Mouse (Mus musculus) limb, embryonic 15.5 days (tissue): ENCODE measurements around the gene Pcdh19. TPM values are rescaled to one million over a fixed set of nuclear protein-coding genes. Genes with fewer than 3 reads are reported as not detected.

Source experiments
- ATAC-seq: fragments of 200-750 bp; cut with Nextera tagmentation; 2 replicates; pipeline ENCODE4 v1.8.0; 2017; ENCODE audit warnings: low read depth, moderate TSS enrichment; ENCODE audit not compliant: insufficient number of reproducible peaks, low FRiP score, low TSS enrichment
- H3K27ac ChIP-seq: fragments of 300-500 bp; sonication (generic); 2 replicates; pipeline ENCODE4 v1.5.1; 2015; ENCODE audit warnings: moderate library complexity, mild to moderate bottlenecking, inconsistent platforms
- H3K27me3 ChIP-seq: fragments of 300-500 bp; sonication (generic); 2 replicates; pipeline ENCODE4 v1.6.1; 2015; ENCODE audit warnings: inconsistent platforms
- H3K36me3 ChIP-seq: fragments of 300-500 bp; sonication (generic); 2 replicates; pipeline ENCODE4 v1.6.1; 2015; ENCODE audit warnings: inconsistent platforms
- H3K4me1 ChIP-seq: fragments of 300-500 bp; sonication (generic); 2 replicates; pipeline ENCODE4 v1.6.1; 2015; ENCODE audit warnings: inconsistent platforms
- H3K4me2 ChIP-seq: fragments of 300-500 bp; sonication (generic); 2 replicates; pipeline ENCODE4 v1.6.1; 2015; ENCODE audit warnings: mild to moderate bottlenecking, inconsistent platforms
- H3K4me3 ChIP-seq: fragments of 300-500 bp; sonication (generic); 2 replicates; pipeline ENCODE4 v1.5.1; 2015; ENCODE audit warnings: mild to moderate bottlenecking, inconsistent platforms
- H3K9ac ChIP-seq: fragments of 300-500 bp; sonication (generic); 2 replicates; pipeline ENCODE4 v1.6.1; 2015; ENCODE audit warnings: inconsistent platforms
- H3K9me3 ChIP-seq: fragments of 300-500 bp; sonication (generic); 2 replicates; pipeline ENCODE4 v1.6.1; 2016; ENCODE audit warnings: inconsistent platforms
- whole genome bisulfite sequencing: fragments of 180-500 bp; shearing (Covaris S2); methylation state at CpG from one replicate; pipeline ENCODE4 v1.1.7; 2015; 5-methylcytosine and 5-hydroxymethylcytosine counted together
- polyA plus RNA-seq: library from polyadenylated mRNA; unstranded; fragments of >200 nt; fragmentation: Nextera tagmentation; extraction: Ambion mirVana; gene quantifications from 2 replicates; pipeline ENCODE4 v1.2.1, GENCODE M21; 2015

The Pcdh19 gene
- polyA plus RNA-seq, 1 experiment from 2014 or later: 4.8 TPM

GRCm38 (mm10) chrX:133655196-133655595 is 33.6 kb downstream of the Pcdh19 start:
- ATAC-seq: no peak
- Histone ChIP-seq H3K27me3 (no peaks in the 10 kb centered on the region), H3K9ac (no peak overlapping the region), H3K4me2 (no peak overlapping the region), H3K36me3 (no peaks in the 10 kb centered on the region), H3K4me3 (no peak overlapping the region), H3K4me1 (no peaks in the 10 kb centered on the region), H3K27ac (no peak overlapping the region), H3K9me3 (no peaks in the 10 kb centered on the region)
- 34% methylated on average over 4 of the region's 4 CpGs for WGBS

GRCm38 (mm10) chrX:133653071-133653470 is 35.7 kb downstream of the Pcdh19 start:
- no peak overlapping the region for H3K9ac ChIP-seq
- no peaks in the 10 kb centered on the region for H3K4me1 ChIP-seq
- no peak for ATAC-seq
- no peak overlapping the region for H3K27ac ChIP-seq
- no peaks in the 10 kb centered on the region for H3K9me3 ChIP-seq
- H3K36me3 ChIP-seq: no peaks in the 10 kb centered on the region
- H3K4me2 ChIP-seq: no peak overlapping the region
- no peaks in the 10 kb centered on the region for H3K27me3 ChIP-seq
- no peak overlapping the region for H3K4me3 ChIP-seq
- 61% methylated on average over 3 of the region's 3 CpGs for WGBS

- no peak for ATAC-seq
- H3K9ac ChIP-seq: no peak overlapping the region
- no peaks in the 10 kb centered on the region for H3K9me3 ChIP-seq
- no peaks in the 10 kb centered on the region for H3K36me3 ChIP-seq
- no peaks in the 10 kb centered on the region for H3K27me3 ChIP-seq
- 71% methylated on average over 3 of the region's 3 CpGs for WGBS
- no peak overlapping the region for H3K4me3 ChIP-seq
- no peaks in the 10 kb centered on the region for H3K4me1 ChIP-seq
- H3K27ac ChIP-seq: no peak overlapping the region
- H3K4me2 ChIP-seq: no peak overlapping the region
These were observed 38.4 kb downstream of the Pcdh19 start for GRCm38 (mm10) chrX:133650379-133650778.

- WGBS: 65% methylated on average over 2 of the region's 2 CpGs
- Histone ChIP-seq H3K4me3 (no peak overlapping the region), H3K4me2 (no peak overlapping the region), H3K36me3 (no peaks in the 10 kb centered on the region), H3K27me3 (no peaks in the 10 kb centered on the region), H3K27ac (no peak overlapping the region), H3K4me1 (no peaks in the 10 kb centered on the region), H3K9me3 (no peaks in the 10 kb centered on the region), H3K9ac (no peak overlapping the region)
- ATAC-seq: no peak
These were observed 41.0 kb downstream of the Pcdh19 start for GRCm38 (mm10) chrX:133647809-133648208.

- 0 out of 2 replicates have a peak, but pooled peaks cover 2% of the 10 kb centered on the region for H3K27me3 ChIP-seq
- H3K4me2 ChIP-seq: no peak overlapping the region
- no peaks in the 10 kb centered on the region for H3K9me3 ChIP-seq
- no peak for ATAC-seq
- H3K4me1 ChIP-seq: no peaks in the 10 kb centered on the region
- no peak overlapping the region for H3K9ac ChIP-seq
- H3K27ac ChIP-seq: no peak overlapping the region
- no peaks in the 10 kb centered on the region for H3K36me3 ChIP-seq
- H3K4me3 ChIP-seq: no peak overlapping the region
These were observed 49.3 kb downstream of the Pcdh19 start for GRCm38 (mm10) chrX:133639445-133639844.

- Histone ChIP-seq H3K27me3 (no peaks in the 10 kb centered on the region), H3K9me3 (no peaks in the 10 kb centered on the region)
These were observed 59.2 kb downstream of the Pcdh19 start for GRCm38 (mm10) chrX:133629538-133629937.

GRCm38 (mm10) chrX:133618222-133618621 is 70.6 kb downstream of the Pcdh19 start:
- Histone ChIP-seq H3K9ac (no peak overlapping the region), H3K4me2 (no peak overlapping the region), H3K36me3 (no peaks in the 10 kb centered on the region), H3K9me3 (no peaks in the 10 kb centered on the region), H3K4me3 (no peak overlapping the region), H3K27ac (no peak overlapping the region), H3K27me3 (no peaks in the 10 kb centered on the region), H3K4me1 (no peaks in the 10 kb centered on the region)
- ATAC-seq: no peak
- WGBS: 52% methylated on average over 1 of the region's 1 CpGs

More at GRCm38 (mm10) chrX:133629538-133629937, 59.2 kb downstream of the Pcdh19 start:
- Histone ChIP-seq H3K36me3 (no peaks in the 10 kb centered on the region), H3K4me1 (no peaks in the 10 kb centered on the region), H3K27ac (no peak overlapping the region), H3K4me2 (no peak overlapping the region), H3K4me3 (no peak overlapping the region), H3K9ac (no peak overlapping the region)
- no peak for ATAC-seq
- 82% methylated on average over 8 of the region's 8 CpGs for WGBS

GRCm38 (mm10) chrX:133605828-133606227 is 83.0 kb downstream of the Pcdh19 start:
- no peaks in the 10 kb centered on the region for H3K9me3 ChIP-seq
- ATAC-seq: no peak
- H3K4me1 ChIP-seq: no peaks in the 10 kb centered on the region
- WGBS: 64% methylated on average over 4 of the region's 4 CpGs
- H3K27me3 ChIP-seq: no peaks in the 10 kb centered on the region
- no peaks in the 10 kb centered on the region for H3K36me3 ChIP-seq
- no peak overlapping the region; the same call in 1 of the 2 replicates for H3K27ac ChIP-seq
- no peak overlapping the region for H3K9ac ChIP-seq
- no peak overlapping the region for H3K4me3 ChIP-seq
- H3K4me2 ChIP-seq: no peak overlapping the region

GRCm38 (mm10) chrX:133604272-133604671 is 84.5 kb downstream of the Pcdh19 start:
- ATAC-seq: peak; percentile 61; the same call in 1 of the 2 replicates
- WGBS: 28% methylated on average over 4 of the region's 4 CpGs
- Histone ChIP-seq H3K27me3 (no peaks in the 10 kb centered on the region), H3K9me3 (no peaks in the 10 kb centered on the region), H3K4me3 (no peak overlapping the region), H3K36me3 (no peaks in the 10 kb centered on the region), H3K9ac (no peak overlapping the region), H3K4me2 (no peak overlapping the region), H3K27ac (no peak overlapping the region), H3K4me1 (no peaks in the 10 kb centered on the region)

- H3K4me3 ChIP-seq: no peak overlapping the region
- H3K9ac ChIP-seq: no peak overlapping the region
- no peaks in the 10 kb centered on the region for H3K4me1 ChIP-seq
- H3K27me3 ChIP-seq: no peaks in the 10 kb centered on the region
- 0 out of 2 replicates have a peak overlapping the region, but pooled peaks have one; percentile 7 for H3K27ac ChIP-seq
- H3K4me2 ChIP-seq: no peak overlapping the region
- H3K9me3 ChIP-seq: no peaks in the 10 kb centered on the region
- no peaks in the 10 kb centered on the region for H3K36me3 ChIP-seq
- ATAC-seq: no peak
- 44% methylated on average over 2 of the region's 2 CpGs for WGBS
These were observed 86.7 kb downstream of the Pcdh19 start for GRCm38 (mm10) chrX:133602068-133602467.

- no peak for ATAC-seq
- Histone ChIP-seq H3K9me3 (no peaks in the 10 kb centered on the region), H3K4me1 (no peaks in the 10 kb centered on the region), H3K27me3 (no peaks in the 10 kb centered on the region), H3K36me3 (no peaks in the 10 kb centered on the region), H3K4me3 (no peak overlapping the region), H3K27ac (no peak overlapping the region; the same call in 1 of the 2 replicates), H3K9ac (no peak overlapping the region), H3K4me2 (no peak overlapping the region)
- WGBS: 58% methylated on average over 1 of the region's 1 CpGs
These were observed 87.1 kb downstream of the Pcdh19 start for GRCm38 (mm10) chrX:133601658-133602057.

- no peak for ATAC-seq
- no peaks in the 10 kb centered on the region for H3K27me3 ChIP-seq
- H3K27ac ChIP-seq: no peak overlapping the region; the same call in 1 of the 2 replicates
- H3K36me3 ChIP-seq: no peaks in the 10 kb centered on the region
- H3K4me1 ChIP-seq: no peaks in the 10 kb centered on the region
- H3K4me3 ChIP-seq: no peak overlapping the region
- WGBS: 76% methylated on average over 2 of the region's 2 CpGs
- no peak overlapping the region for H3K4me2 ChIP-seq
- H3K9ac ChIP-seq: no peak overlapping the region
- H3K9me3 ChIP-seq: no peaks in the 10 kb centered on the region
These were observed 87.6 kb downstream of the Pcdh19 start for GRCm38 (mm10) chrX:133601195-133601594.
